Mouse (Mus musculus): Measurements from ENCODE around the gene Snx6.

DNA sequence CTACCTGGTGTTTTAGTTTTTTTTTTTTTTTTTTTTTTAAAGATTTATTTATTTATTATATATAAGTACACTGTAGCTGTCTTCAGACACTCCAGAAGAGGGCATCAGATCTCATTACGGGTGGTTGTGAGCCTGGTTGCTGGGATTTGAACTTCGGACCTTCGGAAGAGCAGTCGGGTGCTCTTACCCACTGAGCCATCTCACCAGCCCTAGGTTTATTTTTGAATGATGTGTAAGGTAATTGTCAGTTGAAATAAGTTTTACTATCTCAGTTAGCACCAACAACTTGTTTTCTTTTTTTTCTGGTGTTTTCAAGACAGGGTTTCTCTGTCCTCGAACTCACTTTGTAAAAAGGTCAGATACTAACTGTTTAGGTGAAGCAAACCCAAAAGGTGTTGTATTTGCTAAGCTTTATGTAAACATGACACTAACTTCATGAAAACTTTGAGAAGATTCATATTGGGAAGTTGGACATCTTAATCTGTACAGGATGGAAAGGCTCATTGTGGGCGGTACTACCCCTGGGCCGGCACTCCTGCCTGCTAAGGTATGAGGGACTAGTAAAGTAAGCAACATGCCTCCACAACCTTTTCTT is 98.4 kb downstream of the Snx6 start:
- no peak for TF ChIP-seq CTCF (IDR thresholded peaks at IDR 0.05; ENCODE audit: borderline replicate concordance, control insufficient read depth, extremely low read depth, insufficient read depth, low read length, poor library complexity)
- no peak for TF ChIP-seq POLR2A (IDR thresholded peaks at IDR 0.05; ENCODE audit: control insufficient read depth, extremely low read depth, insufficient read depth, low read length, poor library complexity)
